Mouse (Mus musculus) urinary bladder, postnatal 14 days (tissue): Measurements from ENCODE around the gene Ube2e1.
"Not testable (repeated sequence)": the region's sequence is repeated elsewhere in the genome, so short reads cannot be mapped to it uniquely, and the experiment has no call there.

Experiments
- DNase-seq: peaks from one replicate; pipeline ENCODE4 v3.0.0; 2021; ENCODE audit warnings: low spot score

Ube2e1 gene

DNA sequence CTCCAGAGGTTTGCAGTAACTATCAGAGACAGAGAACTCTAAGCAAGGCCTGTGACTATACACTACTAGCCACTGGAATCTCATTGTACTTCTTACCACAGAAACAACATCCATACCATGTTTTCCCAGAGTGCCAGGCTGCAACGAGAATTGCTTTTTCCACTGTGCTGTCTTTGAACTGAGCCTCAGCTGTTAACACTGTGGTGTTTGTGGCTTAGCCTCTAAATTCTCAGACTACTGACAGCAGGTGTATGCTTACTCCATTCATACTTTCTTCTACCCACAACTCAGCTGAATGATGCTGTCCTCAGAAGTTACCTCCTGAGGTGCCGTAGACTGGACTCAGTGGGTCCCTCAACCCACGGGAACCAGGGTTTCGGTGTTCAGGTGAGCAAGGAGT, 89.9 kb downstream of the Ube2e1 start:
- no peak for DNase-seq

DNA sequence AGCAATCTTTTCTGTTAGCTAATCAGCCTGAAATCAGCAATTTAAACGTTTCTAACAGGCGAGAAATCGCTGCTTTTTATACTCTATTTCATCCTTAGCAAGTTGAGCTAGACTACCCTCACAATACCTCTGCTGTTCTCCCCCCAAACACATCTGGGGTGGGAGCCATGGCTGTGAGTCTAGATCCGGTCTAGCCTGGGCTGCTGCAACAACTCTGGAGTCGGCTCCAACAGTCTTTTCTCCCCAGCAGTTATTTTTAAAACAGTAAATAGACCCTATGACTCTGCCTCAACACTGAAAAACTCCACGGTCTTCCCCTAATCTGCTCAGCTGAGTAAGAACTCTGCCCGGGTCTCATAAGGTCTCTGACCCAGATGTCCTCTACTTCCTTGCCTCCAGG, 91.5 kb downstream of the Ube2e1 start:
- DNase-seq: no peak

- DNase-seq: peak; percentile 100
Observed at GRCm38 (mm10) chr14:18238750-18239731, 92.6 kb downstream of the Ube2e1 start, which contains the start of gene Nr1d2. Gene Nr1d2 (minus strand): TSS chr14:18239127.

DNA sequence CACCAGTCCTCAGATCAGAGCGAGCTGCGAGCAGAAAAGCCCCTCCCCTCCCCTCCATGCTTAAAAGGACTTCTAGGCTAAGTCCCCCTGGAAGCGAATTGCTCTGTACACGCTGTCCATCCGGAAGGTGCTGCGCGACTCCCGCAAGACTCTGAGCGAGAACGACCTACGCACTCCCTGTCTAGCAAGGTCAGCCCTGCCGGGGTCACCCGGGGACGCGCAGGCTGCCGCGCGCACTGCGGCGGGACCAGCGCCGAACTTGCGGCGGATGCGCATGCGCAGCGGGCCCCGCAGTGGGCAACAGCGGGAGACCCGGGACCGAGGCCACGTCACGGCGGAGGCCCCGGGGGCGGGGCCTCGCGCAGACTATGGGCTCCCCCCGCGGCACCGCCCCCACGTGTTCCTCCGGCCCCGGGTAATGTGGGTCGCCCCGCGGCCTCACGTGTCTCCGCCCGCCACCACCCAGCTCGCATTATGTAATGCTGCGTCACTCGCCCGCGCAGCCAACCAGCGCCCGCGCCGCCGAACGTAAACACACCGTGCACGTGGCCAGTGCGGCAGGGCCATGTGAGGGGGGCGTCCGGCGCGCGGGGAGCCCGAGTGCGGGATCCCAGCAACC, 93.4 kb downstream of the Ube2e1 start:
- DNase-seq: peak; percentile 98

DNA sequence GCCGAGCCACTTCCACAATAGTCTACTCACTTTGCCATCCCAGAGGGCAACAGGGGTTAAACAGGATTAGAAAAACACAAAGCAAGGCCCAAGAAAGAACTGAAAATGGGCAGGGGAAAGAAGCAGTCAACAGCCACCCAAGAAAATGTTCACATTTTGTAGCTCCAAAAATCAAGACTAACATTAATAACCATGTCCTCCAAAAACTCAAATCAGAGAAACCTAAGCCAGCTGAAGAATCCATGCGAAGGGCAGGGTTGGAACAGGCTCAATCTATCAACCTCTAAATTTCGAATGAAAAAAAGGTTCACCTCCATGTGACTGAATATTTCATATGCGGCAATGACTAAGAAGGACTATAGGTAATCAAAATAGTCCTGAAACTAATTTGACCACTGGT, 94.3 kb downstream of the Ube2e1 start:
- no peak for DNase-seq

GRCm38 (mm10) chr14:18236496-18237235, 95.0 kb downstream of the Ube2e1 start:
- not testable (repeated sequence) for DNase-seq

GRCm38 (mm10) chr14:18233981-18234960, 97.4 kb downstream of the Ube2e1 start:
- peak; percentile 23 for DNase-seq

GRCm38 (mm10) chr14:18233076-18233475, 98.6 kb downstream of the Ube2e1 start:
- no peak for DNase-seq
